Comparison of ENCODE assay signal across 27 mouse cellular contexts in genomic region chr9:77951971-77952370, GRCm38 (mm10). TPM values are rescaled to one million over a fixed set of nuclear protein-coding genes. Genes with fewer than 3 reads are reported as not detected.
A peak's percentile ranks its signal among the peaks of the same experiment; 100 is the strongest.
DNase-seq lines count a peak whose midpoint lies in the region; ATAC-seq and TF ChIP-seq lines count a peak whose summit lies in the region.
"Had no signal": no experiment of that assay in that cellular context is flagged by ENCODE, and none has a peak within 500 bp of the region (broad histone marks: within the 10 kb centered on the region; RNA-seq: fewer than 3 reads in every experiment).

No protein-coding gene starts in this region.

- no peak overlapping the region for H3K9ac ChIP-seq in kidney, embryonic 15.5 days
- H3K9ac ChIP-seq: embryonic facial prominence, embryonic 12.5 days; embryonic facial prominence, embryonic 15.5 days; forebrain, postnatal 0 days; heart, embryonic 12.5 days; heart, embryonic 15.5 days; hindbrain, embryonic 13.5 days had no signal

- H3K9me3 ChIP-seq in kidney, embryonic 15.5 days (replicated peaks): no peaks in the 10 kb centered on the region
- H3K9me3 ChIP-seq: embryonic facial prominence, embryonic 12.5 days; embryonic facial prominence, embryonic 15.5 days; heart, embryonic 12.5 days; heart, embryonic 15.5 days; hindbrain, embryonic 10.5 days; hindbrain, embryonic 13.5 days had no signal

- H3K36me3 ChIP-seq in kidney, adult 2 months (ENCODE audit: control insufficient read depth, insufficient read depth, low read length): no peaks in the 10 kb centered on the region
- H3K36me3 ChIP-seq in kidney, embryonic 15.5 days: no peaks in the 10 kb centered on the region
- H3K36me3 ChIP-seq: embryonic facial prominence, embryonic 12.5 days; embryonic facial prominence, embryonic 15.5 days; heart, embryonic 12.5 days; heart, embryonic 15.5 days; hindbrain, embryonic 13.5 days had no signal

- WGBS in kidney, adult 2 months: 58% methylated on average over 7 of the region's 7 CpGs
- WGBS in kidney, embryonic 15.5 days: 37% methylated on average over 7 of the region's 7 CpGs

- no peak for TF ChIP-seq CTCF in kidney, adult 2 months (conservative IDR thresholded peaks at IDR 0.05; ENCODE audit: insufficient read depth, insufficient read length, low read depth, low read length)

- no peak for TF ChIP-seq POLR2A in kidney, adult 2 months (IDR thresholded peaks at IDR 0.05; ENCODE audit: low read depth, low read length)

- ATAC-seq in kidney, embryonic 15.5 days (replicated peaks; ENCODE audit: low FRiP score): 0 out of 2 replicates have a peak, but pooled peaks have one; percentile 22
- ATAC-seq: activated CD4-positive, CD25-positive, alpha-beta regulatory T cell, adult 4 months; forebrain, embryonic 14.5 days; forebrain, postnatal 0 days had no signal

- H3K27ac ChIP-seq in kidney, adult 2 months (ENCODE audit: insufficient read depth, low read depth, low read length): no peak overlapping the region
- H3K27ac ChIP-seq in kidney, embryonic 15.5 days: no peak overlapping the region
- H3K27ac ChIP-seq: embryonic facial prominence, embryonic 12.5 days; embryonic facial prominence, embryonic 15.5 days; heart, embryonic 15.5 days; hindbrain, embryonic 10.5 days; hindbrain, embryonic 13.5 days had no signal

- H3K4me2 ChIP-seq in kidney, embryonic 15.5 days: no peak overlapping the region
- H3K4me2 ChIP-seq: embryonic facial prominence, embryonic 12.5 days; embryonic facial prominence, embryonic 15.5 days; heart, embryonic 12.5 days; heart, embryonic 15.5 days; hindbrain, embryonic 13.5 days had no signal

- no peaks in the 10 kb centered on the region for H3K27me3 ChIP-seq in kidney, adult 2 months (replicated peaks; ENCODE audit: control insufficient read depth, insufficient read depth, low read length)
- no peaks in the 10 kb centered on the region for H3K27me3 ChIP-seq in kidney, embryonic 15.5 days
- H3K27me3 ChIP-seq: embryonic facial prominence, embryonic 12.5 days; embryonic facial prominence, embryonic 15.5 days; heart, embryonic 12.5 days; heart, embryonic 15.5 days; hindbrain, embryonic 13.5 days had no signal

- H3K4me1 ChIP-seq in kidney, adult 2 months (ENCODE audit: control insufficient read depth, insufficient read depth, low read length): peaks cover 41% of the 10 kb centered on the region
- peaks cover 63% of the 10 kb centered on the region for H3K4me1 ChIP-seq in kidney, embryonic 15.5 days

- intact Hi-C loops in left cerebral cortex, postnatal 4 days (cut with DNase I): no loop called here

- no peak overlapping the region for H3K4me3 ChIP-seq in kidney, adult 2 months (ENCODE audit: insufficient read depth, low read depth, low read length)
- no peak overlapping the region for H3K4me3 ChIP-seq in kidney, embryonic 15.5 days (replicated peaks)
- H3K4me3 ChIP-seq: embryonic facial prominence, embryonic 12.5 days; embryonic facial prominence, embryonic 15.5 days; heart, embryonic 12.5 days; heart, embryonic 15.5 days; hindbrain, embryonic 10.5 days; hindbrain, embryonic 13.5 days had no signal

- DNase-seq in adrenal gland, postnatal 14 days: peak; percentile 6
- no peak for DNase-seq in adrenal gland, postnatal 4 days (ENCODE audit: low spot score in 2 of 2)
- DNase-seq in kidney, adult 2 months: peak; percentile 75
- DNase-seq in kidney, adult 18-20 months: no peak
- DNase-seq in kidney, postnatal 4 days: no peak
- peak; percentile 35 to 46 for DNase-seq in kidney, postnatal 36 days
- no peak for DNase-seq in left cerebral cortex, postnatal 4 days
- DNase-seq: adrenal gland, adult 8-10 months; adrenal gland, postnatal 36 days; cerebellum, adult 11 months; cerebellum, adult 2 months; cerebellum, adult 9-11 months; cerebellum, postnatal 25 days; forebrain, postnatal 0 days; gastrocnemius, postnatal 25 days; heart, adult 18-20 months; heart, postnatal 10 days; heart, postnatal 36 days had no signal

RNA-seq across cellular contexts. Expression of gene Elovl5, which starts 34.8 kb away (rescaled TPM):
- total RNA-seq in adrenal gland, postnatal 14 days (2021): 285 and 347 TPM in 2 replicates
- 100 to 1,000 TPM; 226 to 250 TPM for total RNA-seq in adrenal gland, postnatal 4 days (2021)
- 67.2 and 70.0 TPM in 2 replicates for polyA plus RNA-seq in kidney, adult 2 months (2012; rRNA removed)
- polyA plus RNA-seq in kidney, embryonic 15.5 days (2015; fragmentation: Nextera tagmentation; extraction: Ambion mirVana): 88.5 and 93.2 TPM in 2 replicates
- total RNA-seq in left cerebral cortex, postnatal 4 days (2021): 10 to 100 TPM; 62.7 to 65.3 TPM

Comparison
In these comparisons a context has a peak if more than half of its experiments do, and no peak if none do; other contexts are left out.
1. DNase-seq: peak in adrenal gland, postnatal 14 days (single experiment), kidney, adult 2 months (single experiment) and kidney, postnatal 36 days (2 of 2); none in adrenal gland, postnatal 4 days (0 of 2), kidney, adult 18-20 months (single experiment), kidney, postnatal 4 days (0 of 2) and left cerebral cortex, postnatal 4 days (single experiment).